Mouse (Mus musculus) C2C12 (cell line): ENCODE data around the gene Usp39.

Source experiments
- CEBPB ChIP-seq: IDR thresholded peaks from one replicate; pipeline ENCODE4 v1.6.1; 2011; ENCODE audit warnings: low read depth, mild to moderate bottlenecking, control low read depth, moderate library complexity
- CTCF ChIP-seq: IDR thresholded peaks from one replicate; pipeline ENCODE4 v1.5.1; 2011; ENCODE audit not compliant: control insufficient read depth, insufficient read depth, insufficient read length
- USF1 ChIP-seq: IDR thresholded peaks from one replicate; pipeline ENCODE4 v1.6.1; 2011; ENCODE audit warnings: low read depth, mild to moderate bottlenecking, control low read depth, moderate library complexity

- TF ChIP-seq USF1, result no peak
- no peak for TF ChIP-seq CTCF
- TF ChIP-seq CEBPB, result no peak
Observed at GRCm38 (mm10) chr6:72374206-72374605, 29.2 kb upstream of the Usp39 start.
